Mouse (Mus musculus): Measurements from ENCODE around the gene Tmod1. TPM values are rescaled to one million over a fixed set of nuclear protein-coding genes. Genes with fewer than 3 reads are reported as not detected.

Tmod1 gene
- total RNA-seq, 2 experiments from 2014 or later, result 173 to 208 TPM

DNA sequence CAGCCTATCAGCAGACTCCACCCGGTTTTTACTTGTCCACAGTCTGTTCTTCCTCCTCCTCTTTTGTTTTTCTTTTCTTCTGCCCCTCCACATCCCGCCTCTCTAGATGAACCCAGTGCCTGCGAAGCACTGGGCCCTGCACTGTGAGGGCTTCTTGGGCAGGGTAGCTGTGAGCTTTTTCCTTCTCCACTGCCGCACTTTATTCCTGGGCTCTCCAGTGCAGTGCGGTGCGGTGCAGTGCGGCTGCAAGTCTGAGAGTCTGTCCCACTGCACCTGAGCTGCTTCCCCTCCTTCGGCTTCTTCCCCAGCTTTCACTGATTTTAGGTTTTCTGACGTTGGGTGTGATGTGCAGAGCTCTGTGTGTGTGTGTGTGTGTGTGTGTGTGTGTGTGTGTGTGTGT is 6.3 kb upstream of the Tmod1 start:
- no peak for DNase-seq
- Histone ChIP-seq H3K27ac (no peak overlapping the region), H3K4me3 (no peak overlapping the region)
- intact Hi-C loops (cut with DNase I), result loop anchor here (10.0 kb wide), 2 partner anchors 92 to 498 kb away; partner anchors contain the start of gene Shb
- no peak for TF ChIP-seq CTCF (IDR thresholded peaks at IDR 0.05)

DNA sequence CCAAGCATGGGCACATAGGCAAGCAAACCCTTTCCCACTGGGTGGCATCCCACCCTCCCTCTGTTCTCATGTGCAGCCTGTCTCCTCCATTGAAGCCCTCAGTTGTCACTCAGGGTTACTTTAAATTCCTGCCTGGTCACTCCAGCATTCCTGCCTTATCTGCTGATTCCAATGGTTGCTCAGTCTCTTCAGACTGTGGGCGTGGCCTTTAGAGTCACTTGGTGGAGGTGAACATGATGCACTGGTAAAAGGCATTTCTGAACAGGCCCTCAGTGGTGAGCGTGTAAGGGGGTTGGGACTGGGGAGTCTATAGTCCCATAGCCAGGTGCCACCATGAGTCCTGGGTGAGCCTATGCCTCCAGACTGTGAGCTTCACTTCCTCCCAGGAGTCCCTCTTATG is 5.5 kb upstream of the Tmod1 start:
- TF ChIP-seq CTCF (IDR thresholded peaks at IDR 0.05), result no peak
- intact Hi-C loops (cut with DNase I), result loop anchor here (10.0 kb wide), 2 partner anchors 92 to 498 kb away; partner anchors contain the start of gene Shb
- H3K27ac ChIP-seq, result no peak overlapping the region
- H3K4me3 ChIP-seq, result no peak overlapping the region
- DNase-seq, result no peak

DNA sequence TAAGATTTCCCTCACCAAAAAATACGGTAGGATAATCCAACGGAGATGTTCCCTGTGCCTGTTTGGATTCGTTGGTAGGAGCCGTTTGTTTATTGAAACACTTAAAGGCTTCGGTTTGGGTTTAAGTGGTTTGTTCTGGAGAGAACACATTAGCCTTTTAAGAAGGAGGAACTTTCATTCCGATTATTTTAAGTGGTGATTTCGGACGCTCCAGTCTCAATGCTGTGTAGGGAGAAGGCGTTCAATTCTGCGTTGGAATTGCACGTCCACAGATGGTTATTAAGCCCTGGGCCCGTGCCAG is 194 bp upstream of the Tmod1 start:
- TF ChIP-seq CTCF (IDR thresholded peaks at IDR 0.05), result no peak
- intact Hi-C loops (cut with DNase I), result loop anchor here (5.0 to 10.0 kb wide), 4 partner anchors 64 to 504 kb away; partner anchors contain the start of gene Shb
- peak overlapping the region; percentile 94 for H3K4me3 ChIP-seq
- peak overlapping the region; percentile 99 for H3K27ac ChIP-seq
- peak; percentile 75 for DNase-seq

DNA sequence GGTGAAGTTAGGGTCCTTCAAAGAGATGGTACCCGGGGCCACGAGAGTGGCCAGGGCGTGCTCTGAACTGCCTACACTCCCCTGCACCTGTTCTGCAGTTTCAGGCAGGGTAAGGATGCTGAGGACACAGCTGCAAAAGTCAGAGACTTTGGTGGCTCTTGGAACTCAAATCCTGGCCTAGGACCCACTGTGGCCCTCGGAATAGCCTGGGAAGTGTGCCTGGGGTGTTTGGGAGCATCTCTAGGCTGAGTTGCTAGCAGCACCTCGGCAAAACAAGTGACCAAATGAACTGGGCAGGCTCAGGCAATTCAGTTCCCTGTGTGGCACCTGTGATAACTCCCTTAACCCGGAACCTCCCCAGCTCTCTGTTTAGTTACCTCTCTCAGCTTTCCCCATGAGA is 1.2 kb downstream of the Tmod1 start:
- Histone ChIP-seq H3K4me3 (peak overlapping the region; percentile 94), H3K27ac (peak overlapping the region; percentile 99)
- intact Hi-C loops (cut with DNase I), result loop anchor here (2.0 to 10.0 kb wide), 5 partner anchors 25 to 505 kb away; partner anchors contain the start of gene Shb
- peak; percentile 65 for DNase-seq
- TF ChIP-seq CTCF (IDR thresholded peaks at IDR 0.05), result no peak

GRCm38 (mm10) chr4:46040594-46041192 is 2.0 kb downstream of the Tmod1 start:
- intact Hi-C loops (cut with DNase I), result loop anchor here (2.0 kb wide), 1 partner anchor 24 kb away; no protein-coding TSS in a partner anchor
- peak; percentile 49 for DNase-seq
- H3K27ac ChIP-seq, result peak overlapping the region; percentile 99
- peak overlapping the region; percentile 94 for H3K4me3 ChIP-seq
- TF ChIP-seq CTCF (IDR thresholded peaks at IDR 0.05), result peak; percentile 60

DNA sequence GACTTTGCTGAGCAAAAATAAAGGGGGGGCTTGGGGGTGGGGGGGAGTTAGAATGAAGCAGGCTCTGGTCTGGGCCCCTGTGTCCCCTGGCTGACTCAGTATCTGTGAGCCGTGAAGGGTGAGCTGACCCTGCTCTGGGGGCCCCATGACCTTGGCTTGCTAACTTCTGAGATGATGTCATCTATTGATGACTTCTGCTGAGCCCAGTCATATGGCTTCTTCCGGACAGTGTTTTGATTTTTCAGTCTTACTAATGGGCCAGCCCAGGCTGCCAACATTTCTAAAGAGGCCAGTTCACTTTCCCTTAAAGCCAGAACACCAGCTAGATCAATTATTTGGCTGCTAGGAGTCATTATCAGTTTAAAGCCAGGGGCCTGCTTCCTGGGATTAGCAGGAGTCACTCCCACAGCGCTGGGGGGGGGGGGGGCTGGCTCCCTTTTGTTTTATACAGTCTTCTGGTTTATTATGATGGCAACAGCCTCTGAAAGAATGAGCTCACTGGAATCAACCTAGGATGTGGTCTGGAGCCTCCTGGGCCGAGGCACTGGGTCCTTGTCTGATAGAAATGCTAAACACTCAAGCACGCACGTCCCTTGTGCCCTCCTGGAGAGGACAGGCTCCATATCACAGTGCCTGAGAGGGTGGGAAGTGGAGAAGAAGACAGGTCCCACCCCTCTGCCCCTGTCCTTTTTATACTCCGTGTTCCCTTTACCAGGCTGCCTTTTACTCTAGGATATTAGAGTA is 3.2 kb downstream of the Tmod1 start:
- peak overlapping the region; percentile 94 for H3K4me3 ChIP-seq

DNA sequence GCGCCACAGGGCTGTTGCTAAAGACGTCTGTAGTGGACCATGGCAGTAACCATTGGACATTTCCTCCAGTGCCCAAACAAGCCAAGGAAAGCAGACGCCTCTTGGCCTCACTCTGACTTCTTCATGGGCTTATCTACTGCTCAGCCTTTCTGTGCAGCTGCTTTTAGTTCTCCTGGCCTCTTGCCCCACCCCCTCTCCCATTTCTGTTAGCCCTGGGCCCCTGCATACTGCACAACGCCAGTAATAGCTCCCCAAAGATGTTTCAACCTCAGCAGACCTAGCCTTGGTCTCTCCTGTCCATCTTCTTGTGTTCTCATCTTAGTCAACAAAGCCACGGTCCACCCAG is 3.7 kb downstream of the Tmod1 start:
- H3K4me3 ChIP-seq, result peak overlapping the region; percentile 28
- no peak for TF ChIP-seq CTCF (IDR thresholded peaks at IDR 0.05)
- DNase-seq, result peak; percentile 77

More for the DNA sequence above, 3.2 kb downstream of the Tmod1 start:
- no peak for TF ChIP-seq CTCF (IDR thresholded peaks at IDR 0.05)
- intact Hi-C loops (cut with DNase I), result loop anchor here (2.0 kb wide), 1 partner anchor 23 kb away; no protein-coding TSS in a partner anchor
- no peak for DNase-seq
- H3K27ac ChIP-seq, result peak overlapping the region; percentile 99

DNA sequence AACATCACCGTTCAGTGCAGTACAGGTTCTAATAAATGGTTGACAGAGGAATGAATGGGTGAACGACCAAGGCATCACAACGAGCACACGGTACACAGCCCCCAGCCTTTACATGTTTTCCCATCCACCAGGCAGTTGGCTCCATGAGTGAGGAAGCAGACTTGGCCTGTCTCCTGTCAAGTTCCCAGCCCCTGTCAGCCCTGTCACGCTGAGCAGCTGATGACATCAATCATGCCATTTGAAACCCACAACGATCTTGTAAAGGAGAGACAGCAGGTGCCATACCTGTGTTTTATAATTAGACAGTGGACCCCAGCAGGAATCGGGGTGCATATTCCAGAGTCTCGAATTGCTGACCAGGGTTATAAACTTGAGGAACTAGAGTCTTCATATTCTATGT is 4.6 kb downstream of the Tmod1 start:
- peak; percentile 58 for DNase-seq
- H3K27ac ChIP-seq, result peak overlapping the region; percentile 99
- peak overlapping the region; percentile 28 for H3K4me3 ChIP-seq
- intact Hi-C loops (cut with DNase I), result no loop called here
- TF ChIP-seq CTCF (IDR thresholded peaks at IDR 0.05), result no peak

More for the DNA sequence above, 3.7 kb downstream of the Tmod1 start:
- intact Hi-C loops (cut with DNase I), result no loop called here
- peak overlapping the region; percentile 99 for H3K27ac ChIP-seq

DNA sequence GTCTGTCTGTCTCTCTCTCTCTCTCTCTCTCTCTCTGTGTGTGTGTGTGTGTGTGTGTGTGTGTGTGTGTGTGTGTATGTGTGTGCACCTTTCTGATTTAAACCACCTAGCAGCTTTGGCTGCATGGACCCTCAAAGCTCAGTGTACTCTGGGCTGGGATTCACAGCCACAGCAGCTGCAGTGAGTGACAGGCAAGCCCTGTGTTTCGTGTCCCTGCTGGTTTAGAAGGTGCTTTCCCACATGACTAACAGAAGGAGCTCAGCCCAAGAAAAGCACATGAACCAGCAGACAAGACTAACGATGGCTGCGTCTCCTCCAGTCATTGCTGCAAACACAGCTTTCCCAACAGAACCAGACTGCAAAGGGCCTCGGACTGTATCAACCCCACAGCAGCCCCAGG is 9.2 kb downstream of the Tmod1 start:
- no peak for TF ChIP-seq CTCF (IDR thresholded peaks at IDR 0.05)
- intact Hi-C loops (cut with DNase I), result no loop called here
- Histone ChIP-seq H3K27ac (peak overlapping the region; percentile 76), H3K4me3 (no peak overlapping the region)
- no peak for DNase-seq

DNA sequence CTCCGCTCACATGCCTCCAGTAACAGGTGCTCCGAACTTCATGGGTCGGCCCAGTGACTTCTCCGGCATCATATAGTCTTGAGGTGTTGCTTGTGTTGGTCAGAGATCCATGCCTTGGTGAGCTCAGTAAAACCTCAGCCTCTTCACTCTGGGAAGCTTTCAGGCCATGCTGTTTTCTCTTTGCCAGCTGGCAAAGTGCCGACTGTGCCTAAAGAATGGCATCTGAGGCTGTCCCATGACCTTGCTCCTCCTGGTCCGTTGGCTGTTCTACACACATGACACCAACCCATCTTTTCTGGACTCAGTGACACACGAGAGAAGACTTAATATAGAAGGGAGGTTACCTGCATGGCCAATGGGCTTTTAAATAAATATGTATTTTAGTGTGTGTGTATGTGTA is 9.7 kb downstream of the Tmod1 start:
- Histone ChIP-seq H3K27ac (peak overlapping the region; percentile 76), H3K4me3 (no peak overlapping the region)
- DNase-seq, result no peak
- intact Hi-C loops (cut with DNase I), result no loop called here
- no peak for TF ChIP-seq CTCF (IDR thresholded peaks at IDR 0.05)

- Histone ChIP-seq H3K27ac (peak overlapping the region; percentile 78), H3K4me3 (no peak overlapping the region)
- no peak for TF ChIP-seq CTCF (IDR thresholded peaks at IDR 0.05)
- intact Hi-C loops (cut with DNase I), result no loop called here
- DNase-seq, result no peak
These were observed 14.8 kb downstream of the Tmod1 start for GRCm38 (mm10) chr4:46053323-46054107.

DNA sequence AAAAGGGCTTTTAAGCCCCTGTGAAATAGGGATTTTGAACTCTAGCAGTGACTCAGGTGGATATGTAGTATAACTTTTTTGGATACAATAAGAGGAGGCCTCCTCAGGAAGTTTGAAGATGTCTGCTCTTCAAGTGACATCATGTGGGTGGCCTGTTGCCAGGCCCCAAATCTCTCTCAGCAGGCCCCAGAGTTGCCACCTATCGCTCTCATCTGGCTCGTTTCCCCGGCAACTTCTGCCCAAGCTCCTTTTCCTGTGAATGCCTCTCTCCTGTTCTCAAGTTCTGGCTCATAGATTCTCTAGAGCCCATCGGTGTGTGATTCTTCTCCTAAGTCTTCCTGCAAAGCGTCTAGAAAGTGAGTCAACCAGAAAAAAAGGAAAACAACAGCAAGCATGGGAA is 17.4 kb downstream of the Tmod1 start:
- Histone ChIP-seq H3K27ac (peak overlapping the region; percentile 78), H3K4me3 (no peak overlapping the region)
- no peak for TF ChIP-seq CTCF (IDR thresholded peaks at IDR 0.05)
- intact Hi-C loops (cut with DNase I), result no loop called here
- no peak for DNase-seq

Data from gastrocnemius, adult 2 months (tissue).